Mouse (Mus musculus) limb, embryonic 10.5 days (tissue): ENCODE measurements at regions not wholly inside any gene's neighbourhood (a gene's known extent, or its start where the extent isn't known, plus 50 kb on each side); places are given as distances from the start of the nearest gene placed in this dataset.
A peak's percentile ranks its signal among the peaks of the same experiment; 100 is the strongest.

Experiments used
- DNase-seq: peaks from one replicate; pipeline ENCODE4 v3.0.0-alpha.2; 2017; ENCODE audit warnings: low spot score
- H3K27ac ChIP-seq: fragments of 300-500 bp; sonication (generic); 2 replicates; pipeline ENCODE4 v1.5.1; 2016; ENCODE audit warnings: mild to moderate bottlenecking
- H3K27me3 ChIP-seq: fragments of 300-500 bp; sonication (generic); 2 replicates; pipeline ENCODE4 v1.6.1; 2016; ENCODE audit warnings: low read depth, mild to moderate bottlenecking; ENCODE audit not compliant: poor library complexity, severe bottlenecking
- H3K36me3 ChIP-seq: fragments of 300-500 bp; sonication (generic); 2 replicates; pipeline ENCODE4 v1.6.1; 2016; ENCODE audit warnings: mild to moderate bottlenecking, moderate library complexity
- H3K4me1 ChIP-seq: fragments of 300-500 bp; sonication (generic); 2 replicates; pipeline ENCODE4 v1.6.1; 2016
- H3K4me3 ChIP-seq: fragments of 300-500 bp; sonication (generic); 2 replicates; pipeline ENCODE4 v1.5.1; 2016; ENCODE audit warnings: mild to moderate bottlenecking, moderate library complexity
- H3K9me3 ChIP-seq: fragments of 300-500 bp; sonication (generic); replicated peaks from 2 replicates; pipeline ENCODE4 v1.6.1; 2016; ENCODE audit warnings: mild to moderate bottlenecking
- WGBS: fragments of 180-500 bp; shearing (Covaris S2); methylation state at CpG from one replicate; pipeline ENCODE4 v1.1.7; 2016; 5-methylcytosine and 5-hydroxymethylcytosine counted together

DNA sequence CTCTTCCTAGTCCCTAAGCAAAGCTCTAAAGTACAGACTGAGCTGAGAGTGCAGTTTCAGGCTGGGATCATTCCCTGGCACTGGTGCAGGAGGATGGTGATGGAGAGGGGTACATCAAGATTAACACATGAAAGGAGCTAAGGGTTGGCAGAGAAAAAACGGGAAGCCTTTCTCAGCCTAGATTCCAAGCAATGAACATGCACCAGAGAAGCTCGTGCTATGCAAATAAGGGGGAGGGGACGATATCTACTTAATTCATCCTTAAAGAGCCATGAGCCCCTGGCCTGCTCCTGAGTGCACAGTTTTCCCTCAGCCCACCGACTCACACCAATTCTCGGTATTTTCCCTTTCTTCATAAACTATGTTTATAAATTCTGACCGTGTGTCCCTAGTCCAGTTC is 70.5 kb upstream of the Cachd1 start:
- H3K4me3 ChIP-seq: no peak overlapping the region
- no peak for DNase-seq
- H3K36me3 ChIP-seq: no peaks in the 10 kb centered on the region
- no peaks in the 10 kb centered on the region for H3K4me1 ChIP-seq
- 42% methylated on average over 6 of the region's 6 CpGs for WGBS
- H3K27ac ChIP-seq: no peak overlapping the region
- H3K27me3 ChIP-seq: no peaks in the 10 kb centered on the region
- H3K9me3 ChIP-seq: no peaks in the 10 kb centered on the region

DNA sequence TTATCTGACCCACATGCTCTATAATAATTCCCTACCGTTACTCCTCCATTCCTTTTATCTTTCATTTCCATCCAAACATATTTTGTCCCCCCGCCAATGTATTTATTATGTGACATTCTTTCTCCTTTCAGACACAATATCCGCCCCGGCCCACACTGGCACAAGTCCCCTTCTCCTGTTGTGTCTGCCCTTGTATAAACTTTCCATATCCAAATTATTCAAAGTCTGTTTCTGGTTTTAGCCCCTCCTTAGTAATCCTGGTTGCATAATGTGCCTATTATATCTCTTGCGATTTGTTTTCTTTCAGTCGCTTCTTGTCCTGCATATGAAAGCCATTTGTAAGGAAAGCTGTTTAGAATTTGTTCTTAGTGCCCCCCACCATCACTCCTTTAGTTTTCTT is 69.3 kb upstream of the Cachd1 start:
- Histone ChIP-seq H3K4me3 (no peak overlapping the region), H3K27me3 (no peaks in the 10 kb centered on the region), H3K36me3 (no peaks in the 10 kb centered on the region), H3K9me3 (no peaks in the 10 kb centered on the region), H3K27ac (no peak overlapping the region), H3K4me1 (no peaks in the 10 kb centered on the region)
- DNase-seq: no peak
- 88% methylated on average over 6 of the region's 6 CpGs for WGBS

DNA sequence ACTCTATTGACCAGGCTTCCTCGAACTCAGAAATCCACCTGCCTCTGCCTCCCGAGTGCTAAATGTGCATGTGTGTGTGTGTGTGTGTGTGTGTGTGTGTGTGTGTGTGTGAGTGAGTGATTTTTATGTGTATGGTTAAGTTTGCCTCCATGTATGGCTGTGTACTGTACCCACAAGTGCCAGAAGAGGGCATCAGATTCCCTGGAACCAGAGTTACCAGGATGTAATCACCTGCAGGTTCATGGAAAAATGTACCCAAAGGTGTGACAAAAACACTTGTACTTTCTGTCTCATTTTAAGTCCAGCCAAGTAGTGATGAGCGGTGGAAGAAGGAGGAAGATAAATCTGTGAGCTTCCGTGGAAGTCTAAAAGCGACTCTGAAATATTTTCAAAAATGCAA is 68.2 kb upstream of the Cachd1 start:
- H3K4me3 ChIP-seq: no peak overlapping the region
- no peaks in the 10 kb centered on the region for H3K4me1 ChIP-seq
- 91% methylated on average over 5 of the region's 5 CpGs for WGBS
- no peaks in the 10 kb centered on the region for H3K36me3 ChIP-seq
- H3K27me3 ChIP-seq: no peaks in the 10 kb centered on the region
- no peak for DNase-seq
- no peak overlapping the region for H3K27ac ChIP-seq
- H3K9me3 ChIP-seq: no peaks in the 10 kb centered on the region

DNA sequence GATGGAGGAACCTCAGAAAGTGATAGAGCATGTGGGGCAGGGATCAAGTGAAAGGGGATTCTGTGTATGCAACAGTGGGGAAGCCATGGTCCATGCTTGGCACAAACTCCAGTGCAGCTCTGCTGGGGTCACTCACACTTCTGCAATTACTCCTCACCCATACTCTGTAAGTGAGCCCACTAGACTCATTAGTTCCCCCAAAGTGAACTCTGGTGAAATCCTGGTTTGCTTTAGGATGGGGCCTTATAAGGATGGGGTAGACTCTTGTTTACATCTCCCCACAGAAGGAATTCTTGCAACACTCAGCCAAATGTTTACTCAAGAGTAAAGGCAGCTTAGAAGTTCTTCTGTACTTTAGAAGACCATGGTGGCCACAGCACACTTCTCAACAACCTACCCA is 62.2 kb upstream of the Cachd1 start:
- no peaks in the 10 kb centered on the region for H3K9me3 ChIP-seq
- no peak overlapping the region for H3K27ac ChIP-seq
- H3K36me3 ChIP-seq: no peaks in the 10 kb centered on the region
- H3K27me3 ChIP-seq: no peaks in the 10 kb centered on the region
- H3K4me3 ChIP-seq: no peak overlapping the region
- no peaks in the 10 kb centered on the region for H3K4me1 ChIP-seq
- no peak for DNase-seq

DNA sequence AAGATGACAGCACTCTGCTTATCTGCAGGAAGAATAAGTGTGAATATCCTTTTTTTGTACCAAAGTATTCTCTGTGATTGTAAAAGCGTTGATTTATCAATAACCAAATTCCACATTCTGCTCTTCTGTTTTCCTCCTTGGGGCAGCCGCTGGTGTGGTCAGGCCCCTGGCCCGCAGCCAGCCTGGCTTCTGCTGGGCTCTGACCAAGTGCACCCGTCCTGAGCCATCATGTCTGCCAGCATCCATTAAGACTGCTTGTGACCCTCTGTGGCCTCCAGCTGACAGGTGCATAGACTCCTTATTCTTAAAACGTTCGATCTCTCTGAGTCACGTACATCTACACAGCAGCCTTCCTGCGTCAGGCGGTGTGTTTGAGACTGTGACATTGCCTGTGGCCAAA is 58.9 kb upstream of the Cachd1 start:
- Histone ChIP-seq H3K4me1 (no peaks in the 10 kb centered on the region), H3K27me3 (no peaks in the 10 kb centered on the region), H3K9me3 (no peaks in the 10 kb centered on the region), H3K27ac (no peak overlapping the region), H3K4me3 (no peak overlapping the region), H3K36me3 (no peaks in the 10 kb centered on the region)
- no peak for DNase-seq
- 90% methylated on average over 9 of the region's 9 CpGs for WGBS

DNA sequence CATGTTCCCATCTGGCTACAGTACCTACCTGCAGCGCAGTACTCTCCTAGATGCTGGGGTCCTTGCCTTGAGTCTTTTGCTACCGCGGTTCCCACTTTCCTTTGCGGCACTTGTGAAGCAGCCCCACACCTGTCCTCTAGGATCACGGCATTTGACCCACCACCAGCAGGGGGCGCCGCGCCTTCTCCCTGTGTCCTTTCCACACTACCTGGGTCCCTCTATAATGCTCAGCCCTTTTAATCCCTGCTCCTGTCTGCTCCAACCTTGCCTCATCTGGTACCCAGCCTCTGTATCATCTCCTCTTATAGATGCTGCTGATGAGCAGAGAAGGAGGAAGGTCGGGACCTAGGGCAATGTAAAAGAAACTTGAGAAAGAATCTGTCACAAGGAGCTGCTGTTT is 53.9 kb upstream of the Cachd1 start:
- WGBS: 23% methylated on average over 9 of the region's 9 CpGs
- no peaks in the 10 kb centered on the region for H3K36me3 ChIP-seq
- H3K27me3 ChIP-seq: no peaks in the 10 kb centered on the region
- no peaks in the 10 kb centered on the region for H3K9me3 ChIP-seq
- no peak overlapping the region for H3K4me3 ChIP-seq
- no peaks in the 10 kb centered on the region for H3K4me1 ChIP-seq
- DNase-seq: peak; percentile 85
- H3K27ac ChIP-seq: no peak overlapping the region

DNA sequence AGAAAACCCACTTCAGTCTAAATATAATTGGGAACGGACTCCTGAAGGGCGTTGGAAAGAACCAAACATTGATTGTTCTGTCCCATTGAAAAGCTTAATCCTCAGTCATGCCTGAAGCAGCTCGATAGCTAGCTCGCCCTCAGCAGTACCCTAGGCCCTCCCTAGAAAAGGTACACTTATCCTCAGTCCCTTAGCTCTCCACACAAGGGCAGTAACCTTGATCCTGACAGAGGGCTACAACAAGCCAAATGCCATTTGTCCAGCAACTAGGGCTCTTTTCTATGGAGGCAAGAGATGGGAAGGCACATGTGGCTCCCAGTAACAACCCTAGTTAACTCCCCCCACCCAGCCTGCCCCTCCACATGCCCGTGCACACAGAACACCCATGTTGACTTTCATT is 53.4 kb upstream of the Cachd1 start:
- no peaks in the 10 kb centered on the region for H3K27me3 ChIP-seq
- H3K27ac ChIP-seq: no peak overlapping the region
- no peaks in the 10 kb centered on the region for H3K4me1 ChIP-seq
- 82% methylated on average over 5 of the region's 5 CpGs for WGBS
- no peak for DNase-seq
- H3K4me3 ChIP-seq: no peak overlapping the region
- no peaks in the 10 kb centered on the region for H3K9me3 ChIP-seq
- no peaks in the 10 kb centered on the region for H3K36me3 ChIP-seq

DNA sequence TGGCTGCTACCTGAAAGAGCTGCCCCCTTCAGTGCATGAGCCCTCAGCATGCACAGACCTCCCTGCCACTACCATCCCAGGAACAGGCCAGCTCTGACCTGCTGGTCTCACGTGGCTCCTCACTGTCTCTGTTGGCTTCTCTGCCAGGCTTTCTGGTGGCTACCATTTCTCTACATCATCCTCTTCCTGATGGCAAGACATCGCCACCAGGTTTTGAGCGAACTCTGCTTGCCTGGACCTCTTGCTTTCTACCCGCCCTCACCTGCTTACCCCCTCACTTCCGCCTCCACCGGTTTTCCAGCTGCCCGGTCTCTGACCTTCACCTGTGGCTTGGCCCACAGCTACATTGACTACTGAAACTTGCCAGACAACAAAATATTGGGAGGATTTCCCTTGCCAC is 50.7 kb upstream of the Cachd1 start:
- WGBS: 90% methylated on average over 7 of the region's 7 CpGs
- Histone ChIP-seq H3K36me3 (no peaks in the 10 kb centered on the region), H3K4me3 (no peak overlapping the region), H3K4me1 (no peaks in the 10 kb centered on the region), H3K27ac (no peak overlapping the region), H3K9me3 (no peaks in the 10 kb centered on the region), H3K27me3 (no peaks in the 10 kb centered on the region)
- DNase-seq: no peak

DNA sequence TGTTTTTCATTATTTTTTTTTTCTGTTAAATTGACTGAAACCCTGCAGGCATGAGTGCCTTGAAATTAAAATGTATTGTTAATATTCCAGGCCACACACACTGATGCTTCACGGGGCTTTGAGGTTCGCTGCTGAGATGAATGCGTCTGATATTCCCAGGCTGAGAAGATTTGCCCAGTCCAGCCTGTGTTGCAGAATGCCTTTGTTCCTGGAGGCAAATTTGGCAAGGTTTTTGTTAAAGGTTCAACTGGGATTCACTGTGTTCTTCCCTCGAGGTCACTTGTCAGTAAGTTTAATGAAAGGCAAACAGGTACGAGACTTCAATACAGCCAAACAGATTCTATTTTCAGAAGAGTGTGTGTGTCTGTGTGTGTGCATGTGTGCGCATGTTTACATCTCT is 50.0 kb upstream of the Cachd1 start:
- H3K4me1 ChIP-seq: no peaks in the 10 kb centered on the region
- H3K27me3 ChIP-seq: no peaks in the 10 kb centered on the region
- H3K27ac ChIP-seq: no peak overlapping the region
- H3K36me3 ChIP-seq: no peaks in the 10 kb centered on the region
- H3K9me3 ChIP-seq: no peaks in the 10 kb centered on the region
- no peak for DNase-seq
- WGBS: 87% methylated on average over 6 of the region's 6 CpGs
- H3K4me3 ChIP-seq: no peak overlapping the region
